Mouse (Mus musculus): ENCODE data around the gene Stom. TPM values are rescaled to one million over a fixed set of nuclear protein-coding genes. Genes with fewer than 3 reads are reported as not detected.

The Stom gene
- 15.1 and 18.6 TPM in 2 replicates for polyA plus RNA-seq (2015; fragmentation: Nextera tagmentation; extraction: Ambion mirVana)

- Histone ChIP-seq H3K9ac (peak within 1 kb of the TSS; percentile 81), H3K4me1 (replicated peaks) (peaks cover 17% of the 10 kb centered on the region), H3K4me2 (peak within 1 kb of the TSS; percentile 96), H3K4me3 (peak within 1 kb of the TSS; percentile 73), H3K9me3 (no peaks in the 10 kb centered on the region), H3K36me3 (no peaks in the 10 kb centered on the region), H3K27ac (peak within 1 kb of the TSS; percentile 82), H3K27me3 (peaks cover 5% of the 10 kb centered on the region; the same call in 1 of the 2 replicates)
- under 1% methylated on average over 45 of the region's 45 CpGs for WGBS
- peak; percentile 99 for ATAC-seq (ENCODE audit: low FRiP score)
Observed at GRCm38 (mm10) chr2:35336388-35337280, at the start of gene Stom. Gene Stom (minus strand): TSS chr2:35336976.

- Histone ChIP-seq H3K27ac (no peak overlapping the region), H3K4me2 (no peak overlapping the region), H3K9ac (no peak overlapping the region), H3K4me1 (replicated peaks) (no peaks in the 10 kb centered on the region), H3K9me3 (0 out of 2 replicates have a peak, but pooled peaks cover 5% of the 10 kb centered on the region), H3K27me3 (no peaks in the 10 kb centered on the region), H3K36me3 (no peaks in the 10 kb centered on the region), H3K4me3 (no peak overlapping the region)
- ATAC-seq (ENCODE audit: low FRiP score) = no peak
- WGBS = 87% methylated on average over 9 of the region's 9 CpGs
Observed at GRCm38 (mm10) chr2:35385441-35385871, 48.7 kb upstream of the Stom start.

- no peaks in the 10 kb centered on the region for H3K4me1 ChIP-seq (replicated peaks)
- H3K27me3 ChIP-seq = no peaks in the 10 kb centered on the region
- H3K4me2 ChIP-seq = no peak overlapping the region
- H3K36me3 ChIP-seq = no peaks in the 10 kb centered on the region
- no peak overlapping the region for H3K4me3 ChIP-seq
- H3K9me3 ChIP-seq = no peaks in the 10 kb centered on the region
- H3K27ac ChIP-seq = no peak overlapping the region
- ATAC-seq (ENCODE audit: low FRiP score) = no peak
- H3K9ac ChIP-seq = no peak overlapping the region
- WGBS = 77% methylated on average over 9 of the region's 9 CpGs
Observed at GRCm38 (mm10) chr2:35379306-35379705, 42.5 kb upstream of the Stom start.

- no peak overlapping the region for H3K4me2 ChIP-seq
- WGBS = 76% methylated on average over 6 of the region's 6 CpGs
- H3K36me3 ChIP-seq = no peaks in the 10 kb centered on the region
- H3K27me3 ChIP-seq = no peaks in the 10 kb centered on the region
- no peak overlapping the region for H3K9ac ChIP-seq
- no peak overlapping the region for H3K27ac ChIP-seq
- H3K4me1 ChIP-seq (replicated peaks) = no peaks in the 10 kb centered on the region
- no peak for ATAC-seq (ENCODE audit: low FRiP score)
- no peak overlapping the region for H3K4me3 ChIP-seq
- H3K9me3 ChIP-seq = no peaks in the 10 kb centered on the region
Observed at GRCm38 (mm10) chr2:35377600-35377999, 40.8 kb upstream of the Stom start.

GRCm38 (mm10) chr2:35373003-35373402 lies 36.2 kb upstream of the Stom start:
- H3K4me1 ChIP-seq (replicated peaks) = no peaks in the 10 kb centered on the region
- no peak for ATAC-seq (ENCODE audit: low FRiP score)
- no peak overlapping the region for H3K9ac ChIP-seq
- H3K27me3 ChIP-seq = no peaks in the 10 kb centered on the region
- H3K4me2 ChIP-seq = no peak overlapping the region
- H3K27ac ChIP-seq = no peak overlapping the region
- no peak overlapping the region for H3K4me3 ChIP-seq
- WGBS = 10% methylated on average over 3 of the region's 3 CpGs
- no peaks in the 10 kb centered on the region for H3K9me3 ChIP-seq
- no peaks in the 10 kb centered on the region for H3K36me3 ChIP-seq

GRCm38 (mm10) chr2:35370686-35371085 lies 33.9 kb upstream of the Stom start:
- H3K27ac ChIP-seq = no peak overlapping the region
- no peak overlapping the region for H3K4me3 ChIP-seq
- no peak overlapping the region for H3K9ac ChIP-seq
- H3K27me3 ChIP-seq = no peaks in the 10 kb centered on the region
- no peak overlapping the region for H3K4me2 ChIP-seq
- H3K9me3 ChIP-seq = no peaks in the 10 kb centered on the region
- H3K4me1 ChIP-seq (replicated peaks) = no peaks in the 10 kb centered on the region
- H3K36me3 ChIP-seq = no peaks in the 10 kb centered on the region
- ATAC-seq (ENCODE audit: low FRiP score) = no peak

- Histone ChIP-seq H3K4me3 (no peak within 1 kb of the TSS), H3K9me3 (peaks cover 6% of the 10 kb centered on the region; the same call in 1 of the 2 replicates), H3K9ac (no peak within 1 kb of the TSS), H3K4me1 (replicated peaks) (no peaks in the 10 kb centered on the region), H3K27me3 (no peaks in the 10 kb centered on the region), H3K4me2 (no peak within 1 kb of the TSS), H3K36me3 (no peaks in the 10 kb centered on the region), H3K27ac (no peak within 1 kb of the TSS)
- 83% methylated on average over 2 of the region's 2 CpGs for WGBS
- no peak for ATAC-seq (ENCODE audit: low FRiP score)
Observed at GRCm38 (mm10) chr2:35367629-35368028, 30.9 kb upstream of the Stom start, which contains the start of gene 4930568D16Rik. Gene 4930568D16Rik (minus strand): TSS chr2:35367729.

GRCm38 (mm10) chr2:35349184-35349583 lies 12.4 kb upstream of the Stom start:
- Histone ChIP-seq H3K4me2 (no peak overlapping the region), H3K9ac (no peak overlapping the region), H3K27me3 (no peaks in the 10 kb centered on the region), H3K4me3 (no peak overlapping the region), H3K36me3 (no peaks in the 10 kb centered on the region), H3K9me3 (no peaks in the 10 kb centered on the region), H3K4me1 (replicated peaks) (no peaks in the 10 kb centered on the region), H3K27ac (no peak overlapping the region)
- ATAC-seq (ENCODE audit: low FRiP score) = no peak
- 65% methylated on average over 5 of the region's 5 CpGs for WGBS

GRCm38 (mm10) chr2:35345984-35346383 lies 9.2 kb upstream of the Stom start:
- H3K4me1 ChIP-seq (replicated peaks) = no peaks in the 10 kb centered on the region
- H3K9me3 ChIP-seq = no peaks in the 10 kb centered on the region
- no peak overlapping the region for H3K4me2 ChIP-seq
- H3K27me3 ChIP-seq = no peaks in the 10 kb centered on the region
- no peak overlapping the region for H3K27ac ChIP-seq
- H3K36me3 ChIP-seq = no peaks in the 10 kb centered on the region
- H3K4me3 ChIP-seq = no peak overlapping the region
- H3K9ac ChIP-seq = no peak overlapping the region
- 83% methylated on average over 2 of the region's 2 CpGs for WGBS
- no peak for ATAC-seq (ENCODE audit: low FRiP score)

- Histone ChIP-seq H3K27me3 (no peaks in the 10 kb centered on the region), H3K9me3 (no peaks in the 10 kb centered on the region), H3K4me1 (replicated peaks) (no peaks in the 10 kb centered on the region), H3K4me3 (no peak overlapping the region), H3K4me2 (no peak overlapping the region), H3K27ac (no peak overlapping the region), H3K9ac (no peak overlapping the region), H3K36me3 (no peaks in the 10 kb centered on the region)
- ATAC-seq (ENCODE audit: low FRiP score) = no peak
- 86% methylated on average over 3 of the region's 3 CpGs for WGBS
Observed at GRCm38 (mm10) chr2:35342605-35343004, 5.8 kb upstream of the Stom start.

- no peaks in the 10 kb centered on the region for H3K9me3 ChIP-seq
- no peak for ATAC-seq (ENCODE audit: low FRiP score)
- peaks cover 17% of the 10 kb centered on the region for H3K4me1 ChIP-seq (replicated peaks)
- no peak overlapping the region for H3K4me3 ChIP-seq
- H3K36me3 ChIP-seq = no peaks in the 10 kb centered on the region
- H3K9ac ChIP-seq = no peak overlapping the region
- H3K27me3 ChIP-seq = peaks cover 5% of the 10 kb centered on the region; the same call in 1 of the 2 replicates
- no peak overlapping the region for H3K27ac ChIP-seq
- WGBS = 91% methylated on average over 6 of the region's 6 CpGs
- no peak overlapping the region for H3K4me2 ChIP-seq
Observed at GRCm38 (mm10) chr2:35338707-35339106, 1.9 kb upstream of the Stom start.

GRCm38 (mm10) chr2:35338036-35338435 lies 1.3 kb upstream of the Stom start:
- 90% methylated on average over 1 of the region's 1 CpGs for WGBS

GRCm38 (mm10) chr2:35337419-35337818 lies 643 bp upstream of the Stom start:
- Histone ChIP-seq H3K9me3 (no peaks in the 10 kb centered on the region), H3K36me3 (no peaks in the 10 kb centered on the region), H3K4me1 (replicated peaks) (peaks cover 17% of the 10 kb centered on the region), H3K4me2 (peak overlapping the region; percentile 96), H3K9ac (peak overlapping the region; percentile 81), H3K4me3 (peak overlapping the region; percentile 73), H3K27ac (peak overlapping the region; percentile 77), H3K27me3 (peaks cover 5% of the 10 kb centered on the region; the same call in 1 of the 2 replicates)
- WGBS = 46% methylated on average over 10 of the region's 10 CpGs
- ATAC-seq (ENCODE audit: low FRiP score) = no peak

More at GRCm38 (mm10) chr2:35338036-35338435, 1.3 kb upstream of the Stom start:
- Histone ChIP-seq H3K4me1 (replicated peaks) (peaks cover 17% of the 10 kb centered on the region), H3K27me3 (peaks cover 5% of the 10 kb centered on the region; the same call in 1 of the 2 replicates), H3K9me3 (no peaks in the 10 kb centered on the region), H3K36me3 (no peaks in the 10 kb centered on the region), H3K27ac (no peak overlapping the region), H3K4me2 (no peak overlapping the region), H3K4me3 (no peak overlapping the region), H3K9ac (no peak overlapping the region)
- no peak for ATAC-seq (ENCODE audit: low FRiP score)

Measured in hindbrain, embryonic 13.5 days (tissue).